Mouse (Mus musculus) frontal cortex, adult (tissue): ENCODE results near the gene Rpp40.

Source experiments
- ATAC-seq: cut with Nextera tagmentation; 2 replicates; pipeline ENCODE4 v1.9.2; 2017; ENCODE audit warnings: mild to moderate bottlenecking, moderate library complexity, mixed read lengths; ENCODE audit not compliant: low TSS enrichment

The Rpp40 gene

GRCm38 (mm10) chr13:35852851-35853575 lies 53.1 kb downstream of the Rpp40 start:
- no peak for ATAC-seq

- ATAC-seq = no peak
Observed at GRCm38 (mm10) chr13:35851581-35851980, 54.6 kb downstream of the Rpp40 start.

GRCm38 (mm10) chr13:35848694-35849093 lies 57.5 kb downstream of the Rpp40 start:
- ATAC-seq = no peak

DNA sequence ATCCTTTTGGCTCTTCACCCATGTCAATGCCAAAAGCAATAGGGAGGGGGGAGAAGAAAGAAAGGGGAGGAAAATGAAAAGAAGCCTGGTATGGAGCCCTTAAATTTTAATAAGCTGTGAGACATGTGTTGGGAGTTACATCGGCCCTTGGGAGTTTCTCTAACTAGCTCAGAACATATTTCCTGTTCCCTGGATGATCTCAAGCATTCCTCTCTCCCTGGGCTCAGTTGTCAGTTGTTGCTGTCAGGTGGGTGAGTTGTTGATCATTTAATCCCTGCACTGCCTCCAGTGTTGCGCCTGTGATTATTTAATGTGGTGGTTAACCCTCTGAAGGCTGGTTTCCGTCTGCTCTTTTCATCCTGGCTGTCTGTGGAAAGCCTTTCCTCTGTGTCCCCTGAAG lies 60.9 kb downstream of the Rpp40 start:
- ATAC-seq = no peak
